Mouse (Mus musculus): ENCODE data around the gene Irf2bpl. TPM values are rescaled to one million over a fixed set of nuclear protein-coding genes. Genes with fewer than 3 reads are reported as not detected.

Gene Irf2bpl
- polyA plus RNA-seq, 1 experiment from 2014 or later: 26.4 TPM

DNA sequence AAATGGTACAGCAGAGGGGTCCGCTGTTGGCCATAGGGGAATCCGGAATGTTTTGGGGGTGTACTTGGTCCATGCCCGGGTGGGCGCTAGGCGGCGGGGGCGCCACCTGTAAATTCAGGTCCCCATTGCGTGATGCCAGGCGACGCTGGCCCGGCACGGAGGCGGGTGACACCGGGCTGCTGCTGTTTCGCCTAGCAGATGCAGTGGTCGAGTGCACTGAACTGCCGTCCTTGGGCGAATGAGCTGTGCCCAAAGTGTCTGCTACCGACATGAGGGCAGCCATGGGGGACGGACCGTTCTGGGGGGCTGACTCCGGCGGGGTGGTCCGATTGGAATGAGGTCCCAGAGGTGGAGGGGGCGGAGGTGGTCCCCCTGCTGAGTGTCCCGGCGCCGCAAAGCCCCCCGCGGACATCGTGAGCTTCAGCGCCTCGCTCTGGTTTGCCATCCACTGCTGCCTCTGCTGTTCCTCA is 2.8 kb downstream of the Irf2bpl start:
- peak overlapping the region; percentile 98 for H3K9ac ChIP-seq (ENCODE audit: low read length)
- ATAC-seq (ENCODE audit: low FRiP score) (no peak), DNase-seq (ENCODE audit: low spot score, missing footprints) (peak; percentile 94)
- H3K27ac ChIP-seq (ENCODE audit: low read depth, low read length): no peak overlapping the region; the same call in 1 of the 2 replicates
- H3K4me3 ChIP-seq (ENCODE audit: low read depth, low read length): peak overlapping the region; percentile 91
- H3K9me3 ChIP-seq (ENCODE audit: control insufficient read depth, low read length): no peaks in the 10 kb centered on the region
- H3K27me3 ChIP-seq (ENCODE audit: control insufficient read depth, insufficient read depth, low read length): no peaks in the 10 kb centered on the region
- peak overlapping the region; percentile 95 for H3K4me2 ChIP-seq
- no peaks in the 10 kb centered on the region for H3K36me3 ChIP-seq (ENCODE audit: control insufficient read depth, insufficient read depth, low read length)
- H3K4me1 ChIP-seq (ENCODE audit: control insufficient read depth, insufficient read depth, low read length): peaks cover 37% of the 10 kb centered on the region
- 4% methylated on average over 33 of the region's 33 CpGs for WGBS

DNA sequence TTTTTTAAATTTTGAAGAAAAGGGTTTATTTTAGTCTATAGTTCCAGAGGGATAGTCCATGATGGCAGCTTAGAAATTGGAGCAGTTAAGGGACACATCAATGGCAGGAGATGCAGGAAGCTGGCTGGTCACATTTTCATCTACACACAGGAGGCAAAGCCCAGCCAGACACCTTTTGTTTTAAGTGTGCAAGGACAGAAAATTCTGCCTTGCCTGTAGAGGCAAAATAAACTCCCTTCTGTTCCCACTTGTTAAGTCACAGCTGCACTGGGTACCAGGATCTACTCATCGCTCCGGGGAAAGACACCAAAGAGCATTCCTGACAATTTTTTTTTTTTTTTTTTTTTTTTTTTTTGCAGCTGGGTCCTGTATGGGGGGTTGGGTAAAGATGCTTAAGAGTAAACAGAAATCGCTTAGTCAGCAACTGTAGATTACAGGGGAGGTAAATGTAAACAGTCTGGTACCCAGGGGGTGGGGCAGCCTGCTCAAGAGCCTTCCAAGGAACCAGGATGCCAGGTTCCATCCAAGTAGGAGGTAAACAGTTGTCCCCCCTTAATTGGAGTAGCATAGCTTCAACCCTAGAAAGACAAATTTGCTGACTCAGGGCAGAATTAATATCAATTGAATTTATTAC is 4.4 kb downstream of the Irf2bpl start:
- no peak overlapping the region for H3K9ac ChIP-seq (ENCODE audit: low read length)
- no peaks in the 10 kb centered on the region for H3K27me3 ChIP-seq (ENCODE audit: control insufficient read depth, insufficient read depth, low read length)
- peak; percentile 81 for DNase-seq (ENCODE audit: low spot score, missing footprints)
- no peaks in the 10 kb centered on the region for H3K9me3 ChIP-seq (ENCODE audit: control insufficient read depth, low read length)
- WGBS: 64% methylated on average over 3 of the region's 3 CpGs
- H3K36me3 ChIP-seq (ENCODE audit: control insufficient read depth, insufficient read depth, low read length): no peaks in the 10 kb centered on the region
- H3K27ac ChIP-seq (ENCODE audit: low read depth, low read length): no peak overlapping the region
- H3K4me2 ChIP-seq: peak overlapping the region; percentile 18; the same call in 1 of the 2 replicates
- no peak overlapping the region for H3K4me3 ChIP-seq (ENCODE audit: low read depth, low read length)
- H3K4me1 ChIP-seq (ENCODE audit: control insufficient read depth, insufficient read depth, low read length): peaks cover 21% of the 10 kb centered on the region
- ATAC-seq (ENCODE audit: low FRiP score): no peak

DNA sequence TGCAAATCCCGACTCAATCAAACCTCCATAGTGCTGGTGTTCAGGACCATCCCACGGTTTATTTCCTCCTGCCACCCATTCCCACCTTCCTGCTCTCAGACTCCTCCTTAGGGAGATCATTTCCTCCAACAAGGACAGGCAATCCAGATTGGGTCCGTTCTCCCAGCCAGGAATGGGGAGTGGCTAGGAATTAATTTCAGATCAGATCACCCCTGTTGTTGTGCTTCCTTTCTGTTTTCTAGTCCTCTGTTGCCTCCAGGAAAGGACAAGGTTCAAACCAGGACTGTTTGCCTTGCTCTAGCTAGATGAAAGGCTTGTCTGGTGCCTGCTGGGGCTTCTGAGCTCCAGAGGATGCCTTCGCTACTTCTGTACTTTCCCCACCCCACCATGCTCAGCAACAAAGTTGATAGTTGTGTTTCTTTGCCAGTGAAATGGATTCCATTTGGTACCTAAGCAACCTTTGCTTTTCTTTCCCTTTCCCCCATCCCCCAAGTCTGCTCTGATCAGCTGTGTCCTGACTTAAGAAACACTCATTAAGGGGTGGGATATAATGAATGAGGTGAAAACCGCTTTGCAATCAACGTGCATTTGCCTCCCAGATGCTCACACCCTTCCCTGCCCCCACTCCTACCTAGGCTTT is 5.0 kb downstream of the Irf2bpl start:
- no peaks in the 10 kb centered on the region for H3K9me3 ChIP-seq (ENCODE audit: control insufficient read depth, low read length)
- ATAC-seq (ENCODE audit: low FRiP score) (no peak), DNase-seq (ENCODE audit: low spot score, missing footprints) (peak; percentile 80)
- 0 out of 2 replicates have a peak overlapping the region, but pooled peaks have one; percentile 8 for H3K4me2 ChIP-seq
- WGBS: 48% methylated on average over 6 of the region's 6 CpGs
- peaks cover 18% of the 10 kb centered on the region for H3K4me1 ChIP-seq (ENCODE audit: control insufficient read depth, insufficient read depth, low read length)
- H3K27ac ChIP-seq (ENCODE audit: low read depth, low read length): no peak overlapping the region
- no peak overlapping the region for H3K4me3 ChIP-seq (ENCODE audit: low read depth, low read length)
- H3K36me3 ChIP-seq (ENCODE audit: control insufficient read depth, insufficient read depth, low read length): no peaks in the 10 kb centered on the region
- H3K9ac ChIP-seq (ENCODE audit: low read length): no peak overlapping the region; the same call in 1 of the 2 replicates
- no peaks in the 10 kb centered on the region for H3K27me3 ChIP-seq (ENCODE audit: control insufficient read depth, insufficient read depth, low read length)

DNA sequence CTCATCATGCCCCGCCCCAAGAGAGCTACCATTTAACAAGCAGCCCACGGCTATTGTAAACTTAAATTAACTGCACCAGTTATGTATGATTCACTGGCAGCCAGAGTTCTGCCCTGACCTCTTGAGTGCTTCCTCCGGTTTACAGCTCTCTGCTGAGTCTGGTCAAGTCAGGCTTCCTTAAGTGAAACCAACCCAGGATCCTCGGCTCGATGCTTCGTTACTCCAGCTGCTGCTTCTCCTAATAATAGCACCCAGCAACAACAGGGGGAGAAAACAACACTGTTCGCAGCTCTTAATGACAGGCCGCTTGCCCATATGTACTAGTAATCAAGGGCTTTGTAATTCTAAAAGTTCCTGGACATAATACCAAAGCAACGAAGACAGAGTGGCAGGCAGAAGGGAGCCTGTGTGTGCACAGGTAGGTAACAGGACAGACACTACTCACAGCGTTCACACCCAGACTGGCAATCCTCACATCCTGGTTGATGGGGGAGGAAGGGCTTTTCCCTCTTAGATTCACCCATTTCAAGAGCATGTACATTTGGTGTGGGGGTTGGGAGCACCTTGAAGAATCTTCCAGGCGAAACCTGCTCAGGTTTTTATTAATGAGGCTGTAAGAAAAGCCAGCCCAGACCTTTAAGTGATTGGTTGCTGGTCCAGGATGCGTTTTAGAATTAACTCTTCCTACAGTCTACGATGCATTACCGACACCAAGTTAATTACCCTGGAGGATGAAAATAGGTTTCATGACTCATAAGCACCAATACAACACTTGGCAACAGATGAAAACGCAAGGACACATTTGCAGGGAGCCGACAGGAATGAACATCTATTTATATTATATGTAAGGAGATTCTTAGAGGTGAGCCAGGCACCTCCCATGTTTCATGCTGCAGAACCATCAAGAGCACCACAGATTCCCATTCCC is 5.9 kb downstream of the Irf2bpl start:
- H3K4me1 ChIP-seq (ENCODE audit: control insufficient read depth, insufficient read depth, low read length): peaks cover 18% of the 10 kb centered on the region
- H3K27ac ChIP-seq (ENCODE audit: low read depth, low read length): no peak overlapping the region
- WGBS: 86% methylated on average over 16 of the region's 16 CpGs

DNA sequence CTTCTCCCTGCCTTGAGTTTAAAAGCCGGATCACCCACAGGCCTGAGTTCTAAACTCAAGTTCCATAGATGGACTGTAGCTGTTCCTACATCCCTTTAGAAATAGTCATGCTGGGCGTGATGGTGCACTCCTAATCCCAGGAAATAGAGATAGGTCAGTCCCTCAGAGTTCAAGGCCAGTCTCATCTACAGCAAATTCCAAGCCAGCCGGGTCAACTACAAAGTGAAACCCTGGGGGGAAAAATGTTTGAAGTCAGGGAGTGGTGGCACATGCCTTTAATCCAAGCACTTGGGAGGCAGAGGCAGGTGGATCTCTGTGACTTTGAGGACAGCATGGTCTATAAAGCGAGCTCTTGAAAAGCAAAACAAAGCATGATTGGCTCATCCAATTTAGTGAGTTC is 7.6 kb downstream of the Irf2bpl start:
- WGBS: 87% methylated on average over 4 of the region's 4 CpGs
- peaks cover 18% of the 10 kb centered on the region for H3K4me1 ChIP-seq (ENCODE audit: control insufficient read depth, insufficient read depth, low read length)
- no peaks in the 10 kb centered on the region for H3K36me3 ChIP-seq (ENCODE audit: control insufficient read depth, insufficient read depth, low read length)
- H3K9ac ChIP-seq (ENCODE audit: low read length): no peak overlapping the region
- H3K4me3 ChIP-seq (ENCODE audit: low read depth, low read length): no peak overlapping the region
- DNase-seq (ENCODE audit: low spot score, missing footprints) (no peak), ATAC-seq (ENCODE audit: low FRiP score) (no peak)
- no peak overlapping the region for H3K27ac ChIP-seq (ENCODE audit: low read depth, low read length)
- no peaks in the 10 kb centered on the region for H3K9me3 ChIP-seq (ENCODE audit: control insufficient read depth, low read length)
- H3K4me2 ChIP-seq: no peak overlapping the region
- H3K27me3 ChIP-seq (ENCODE audit: control insufficient read depth, insufficient read depth, low read length): no peaks in the 10 kb centered on the region

More for the DNA sequence above, 5.9 kb downstream of the Irf2bpl start:
- H3K27me3 ChIP-seq (ENCODE audit: control insufficient read depth, insufficient read depth, low read length): no peaks in the 10 kb centered on the region
- no peak overlapping the region for H3K9ac ChIP-seq (ENCODE audit: low read length)
- no peak overlapping the region for H3K4me3 ChIP-seq (ENCODE audit: low read depth, low read length)
- no peaks in the 10 kb centered on the region for H3K9me3 ChIP-seq (ENCODE audit: control insufficient read depth, low read length)
- H3K4me2 ChIP-seq: no peak overlapping the region
- H3K36me3 ChIP-seq (ENCODE audit: control insufficient read depth, insufficient read depth, low read length): no peaks in the 10 kb centered on the region
- DNase-seq (ENCODE audit: low spot score, missing footprints): peak; percentile 77
- no peak for ATAC-seq (ENCODE audit: low FRiP score)

DNA sequence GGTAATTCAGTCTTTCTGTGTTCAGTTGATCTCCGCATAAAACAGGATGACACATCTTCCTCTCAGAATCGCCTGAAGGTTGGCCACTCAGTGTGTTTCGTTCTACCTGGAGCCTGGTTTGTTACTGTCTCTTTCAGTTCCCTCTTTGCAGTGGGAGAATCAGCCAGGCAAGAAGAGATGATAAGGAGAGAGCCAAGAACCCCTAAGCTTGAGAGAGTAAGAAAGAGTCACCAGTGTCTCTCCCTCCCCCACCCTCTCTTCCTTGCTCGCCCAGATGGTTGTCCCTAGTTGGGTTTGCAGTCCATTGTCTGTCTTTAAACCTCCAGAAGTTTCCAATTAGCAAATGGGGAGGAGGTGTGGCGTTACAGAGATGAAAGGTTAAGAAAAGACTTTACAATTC is 8.5 kb downstream of the Irf2bpl start:
- Histone ChIP-seq H3K4me2 (no peak overlapping the region), H3K4me3 (ENCODE audit: low read depth, low read length) (no peak overlapping the region), H3K27me3 (ENCODE audit: control insufficient read depth, insufficient read depth, low read length) (no peaks in the 10 kb centered on the region), H3K9me3 (ENCODE audit: control insufficient read depth, low read length) (no peaks in the 10 kb centered on the region), H3K36me3 (ENCODE audit: control insufficient read depth, insufficient read depth, low read length) (no peaks in the 10 kb centered on the region), H3K9ac (ENCODE audit: low read length) (no peak overlapping the region), H3K27ac (ENCODE audit: low read depth, low read length) (no peak overlapping the region), H3K4me1 (ENCODE audit: control insufficient read depth, insufficient read depth, low read length) (peaks cover 14% of the 10 kb centered on the region; the same call in 1 of the 2 replicates)
- DNase-seq (ENCODE audit: low spot score, missing footprints): no peak
- no peak for ATAC-seq (ENCODE audit: low FRiP score)
- 81% methylated on average over 5 of the region's 5 CpGs for whole genome bisulfite sequencing

DNA sequence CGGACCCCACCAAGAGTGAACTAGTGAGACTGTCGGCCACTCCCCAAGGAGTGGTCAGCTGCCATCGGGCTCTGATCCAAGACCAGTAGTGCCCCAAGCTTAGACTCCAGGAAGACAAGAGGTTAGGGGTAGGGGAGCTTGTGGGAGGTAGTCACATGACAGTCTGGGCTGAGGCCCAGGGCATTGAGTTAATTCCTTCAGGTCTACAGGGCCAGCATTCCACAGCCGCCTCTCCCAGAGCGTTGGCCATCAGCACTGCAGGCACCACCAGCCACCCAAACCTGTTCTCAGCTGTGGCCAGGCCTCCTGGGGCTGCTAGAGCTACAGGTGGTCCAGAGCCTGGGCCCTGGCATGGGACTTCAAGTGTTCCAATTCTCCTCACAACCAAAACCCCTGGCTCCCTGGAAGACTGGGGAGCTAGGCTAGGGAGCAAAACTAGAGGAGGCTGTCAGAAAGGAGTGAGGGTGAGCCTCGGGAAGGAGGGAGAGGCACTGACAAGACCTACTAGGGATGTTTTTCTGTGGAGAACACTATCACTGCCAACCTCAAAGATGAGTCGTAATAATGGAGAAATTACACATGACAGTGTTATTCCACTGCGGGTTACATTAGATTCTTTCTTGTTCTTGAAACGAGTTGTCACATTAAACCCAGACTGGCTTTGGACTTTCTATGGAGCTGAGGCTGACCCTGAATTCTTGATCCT is 12.1 kb downstream of the Irf2bpl start:
- WGBS: 67% methylated on average over 9 of the region's 9 CpGs
- no peak overlapping the region for H3K9ac ChIP-seq (ENCODE audit: low read length)
- H3K4me2 ChIP-seq: no peak overlapping the region
- H3K4me1 ChIP-seq (ENCODE audit: control insufficient read depth, insufficient read depth, low read length): no peaks in the 10 kb centered on the region
- H3K36me3 ChIP-seq (ENCODE audit: control insufficient read depth, insufficient read depth, low read length): no peaks in the 10 kb centered on the region
- no peak overlapping the region for H3K27ac ChIP-seq (ENCODE audit: low read depth, low read length)
- ATAC-seq (ENCODE audit: low FRiP score) (peak; percentile 11; the same call in 1 of the 2 replicates), DNase-seq (ENCODE audit: low spot score, missing footprints) (no peak)
- no peak overlapping the region for H3K4me3 ChIP-seq (ENCODE audit: low read depth, low read length)
- no peaks in the 10 kb centered on the region for H3K9me3 ChIP-seq (ENCODE audit: control insufficient read depth, low read length)
- H3K27me3 ChIP-seq (ENCODE audit: control insufficient read depth, insufficient read depth, low read length): no peaks in the 10 kb centered on the region

DNA sequence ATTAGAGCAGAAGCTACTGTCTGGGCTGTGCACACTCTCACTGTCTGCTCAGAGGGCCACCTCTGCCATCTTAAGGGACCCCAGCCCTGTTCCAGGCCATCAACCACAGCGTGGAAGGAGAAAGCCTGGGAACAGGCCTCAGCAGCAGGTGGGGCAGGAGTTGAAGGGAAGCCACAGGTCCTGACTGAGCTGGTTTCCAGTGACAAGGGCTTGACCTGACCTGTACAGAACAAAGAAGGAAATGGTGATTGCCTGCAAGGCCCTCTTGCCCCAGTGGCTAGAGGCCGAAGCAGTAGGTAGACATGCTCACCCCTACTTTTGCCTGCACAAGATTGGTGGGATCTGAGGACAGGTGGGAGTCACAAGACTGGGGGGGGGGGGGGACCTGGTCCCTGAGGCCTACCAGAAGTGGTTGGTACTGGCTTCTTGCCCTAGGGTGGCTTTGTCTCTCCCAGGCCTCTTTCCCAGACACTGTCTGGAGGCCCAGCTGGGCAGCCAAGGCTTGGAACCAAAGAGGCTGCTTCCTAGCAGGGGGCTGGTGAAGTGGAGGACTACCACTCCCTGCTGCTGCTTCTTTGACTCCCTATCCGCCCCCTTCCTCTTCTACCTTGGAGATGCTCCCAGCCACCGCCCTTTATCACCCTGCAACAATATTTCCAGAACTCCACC is 12.8 kb downstream of the Irf2bpl start:
- H3K27me3 ChIP-seq (ENCODE audit: control insufficient read depth, insufficient read depth, low read length): no peaks in the 10 kb centered on the region
- WGBS: 78% methylated on average over 4 of the region's 4 CpGs
- no peak overlapping the region for H3K4me2 ChIP-seq
- no peak overlapping the region for H3K4me3 ChIP-seq (ENCODE audit: low read depth, low read length)
- H3K9me3 ChIP-seq (ENCODE audit: control insufficient read depth, low read length): no peaks in the 10 kb centered on the region
- no peak for DNase-seq (ENCODE audit: low spot score, missing footprints)
- no peak overlapping the region for H3K9ac ChIP-seq (ENCODE audit: low read length)
- peak; percentile 7; the same call in 1 of the 2 replicates for ATAC-seq (ENCODE audit: low FRiP score)
- no peak overlapping the region for H3K27ac ChIP-seq (ENCODE audit: low read depth, low read length)
- H3K4me1 ChIP-seq (ENCODE audit: control insufficient read depth, insufficient read depth, low read length): no peaks in the 10 kb centered on the region
- no peaks in the 10 kb centered on the region for H3K36me3 ChIP-seq (ENCODE audit: control insufficient read depth, insufficient read depth, low read length)

Measured in midbrain, embryonic 11.5 days (tissue).